Mouse (Mus musculus) brain, embryonic 14.5 days (tissue): Measurements from ENCODE around the gene Crb2. TPM values are rescaled to one million over a fixed set of nuclear protein-coding genes. Genes with fewer than 3 reads are reported as not detected.

ENCODE experiments used
- DNase-seq: peaks from one replicate; pipeline ENCODE4 v3.0.0-alpha.2; 2011; ENCODE audit warnings: low read depth
- CTCF ChIP-seq: fragments of 200-500 bp; IDR thresholded peaks from 2 replicates; pipeline ENCODE4 v1.5.1; 2012; ENCODE audit warnings: inconsistent platforms, mild to moderate bottlenecking, moderate library complexity, borderline replicate concordance; ENCODE audit not compliant: insufficient read depth, insufficient read length; ENCODE audit errors: extremely low read depth
- POLR2A ChIP-seq: fragments of 200-500 bp; IDR thresholded peaks from 2 replicates; pipeline ENCODE4 v1.6.1; 2012; ENCODE audit warnings: mild to moderate bottlenecking, inconsistent platforms, borderline replicate concordance; ENCODE audit not compliant: poor library complexity, insufficient read depth, insufficient read length, severe bottlenecking; ENCODE audit errors: extremely low read depth
- polyA plus RNA-seq: library from polyadenylated mRNA; depleted of rRNA; stranded (reverse); fragments of >200 nt; gene quantifications from 2 replicates; pipeline ENCODE4 v1.2.3, GENCODE M21; 2012; rRNA removed

Gene Crb2
- polyA plus RNA-seq = 9.8 and 11.3 TPM in 2 replicates

DNA sequence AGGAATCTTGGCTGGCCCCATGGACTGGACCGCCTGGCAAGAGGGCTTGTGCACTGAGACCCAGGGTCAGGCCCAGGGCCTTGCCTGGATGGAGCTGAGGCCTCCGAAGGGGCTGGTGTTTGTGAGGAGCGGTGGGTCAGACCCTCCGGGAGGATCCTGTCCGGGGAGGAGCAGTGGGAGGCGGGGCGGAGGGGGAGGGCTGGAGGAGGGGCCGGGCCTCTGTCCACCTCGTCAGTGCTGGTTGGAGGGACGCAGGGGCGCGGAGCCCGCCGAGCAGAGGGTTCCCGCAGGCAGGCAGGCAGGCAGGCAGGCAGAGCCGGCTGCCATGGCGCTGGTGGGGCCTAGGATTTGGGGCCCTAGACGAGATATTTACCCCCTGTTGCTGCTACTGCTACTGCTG, at the start of gene Crb2:
Gene Crb2 (plus strand): TSS at position 234 of the 400 bp plus-strand sequence.
- TF ChIP-seq CTCF (no peak), POLR2A (0 out of 2 replicates have a peak, but pooled peaks have one; percentile 17)
- DNase-seq = peak; percentile 81

DNA sequence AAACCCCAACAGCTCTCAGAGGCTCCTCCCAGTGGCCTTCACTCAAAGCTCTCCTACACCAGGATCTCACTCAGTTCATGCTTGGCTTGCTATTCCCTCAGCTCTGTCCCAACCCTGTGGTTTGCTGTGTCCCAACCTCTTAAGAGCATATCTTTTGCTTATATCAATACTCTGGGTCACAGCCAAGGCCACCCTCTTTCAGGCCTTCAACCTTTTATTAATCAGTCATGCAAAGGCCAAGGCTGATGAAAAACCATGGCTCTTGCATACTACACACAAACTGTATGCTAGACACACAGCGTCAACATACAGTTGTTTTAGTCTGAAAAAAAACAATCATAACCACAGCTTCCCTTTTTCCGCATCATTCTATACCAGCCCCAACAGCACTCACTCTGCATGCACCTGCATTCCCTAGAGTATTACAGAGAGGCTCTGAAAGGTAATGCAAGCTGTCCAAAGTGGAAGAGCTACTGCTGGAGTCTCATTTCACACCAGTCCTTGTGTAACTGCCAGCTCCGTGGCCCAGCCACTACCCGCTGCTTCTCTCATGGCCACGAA, 44.7 kb upstream of the Crb2 start:
- no peak for DNase-seq
- no peak for TF ChIP-seq POLR2A
- TF ChIP-seq CTCF = no peak

- no peak for TF ChIP-seq POLR2A
- TF ChIP-seq CTCF = no peak
- DNase-seq = peak; percentile 67
Measured at GRCm38 (mm10) chr2:37734979-37735806, 40.9 kb upstream of the Crb2 start.

- no peak for TF ChIP-seq POLR2A
- no peak for TF ChIP-seq CTCF
- no peak for DNase-seq
Measured at GRCm38 (mm10) chr2:37735807-37736188, 40.3 kb upstream of the Crb2 start.

GRCm38 (mm10) chr2:37741806-37742554, 34.1 kb upstream of the Crb2 start:
- no peak for TF ChIP-seq POLR2A
- no peak for TF ChIP-seq CTCF
- peak; percentile 67 for DNase-seq

- no peak for DNase-seq
- TF ChIP-seq POLR2A = no peak
- no peak for TF ChIP-seq CTCF
Measured at GRCm38 (mm10) chr2:37744773-37745395, 31.2 kb upstream of the Crb2 start.

DNA sequence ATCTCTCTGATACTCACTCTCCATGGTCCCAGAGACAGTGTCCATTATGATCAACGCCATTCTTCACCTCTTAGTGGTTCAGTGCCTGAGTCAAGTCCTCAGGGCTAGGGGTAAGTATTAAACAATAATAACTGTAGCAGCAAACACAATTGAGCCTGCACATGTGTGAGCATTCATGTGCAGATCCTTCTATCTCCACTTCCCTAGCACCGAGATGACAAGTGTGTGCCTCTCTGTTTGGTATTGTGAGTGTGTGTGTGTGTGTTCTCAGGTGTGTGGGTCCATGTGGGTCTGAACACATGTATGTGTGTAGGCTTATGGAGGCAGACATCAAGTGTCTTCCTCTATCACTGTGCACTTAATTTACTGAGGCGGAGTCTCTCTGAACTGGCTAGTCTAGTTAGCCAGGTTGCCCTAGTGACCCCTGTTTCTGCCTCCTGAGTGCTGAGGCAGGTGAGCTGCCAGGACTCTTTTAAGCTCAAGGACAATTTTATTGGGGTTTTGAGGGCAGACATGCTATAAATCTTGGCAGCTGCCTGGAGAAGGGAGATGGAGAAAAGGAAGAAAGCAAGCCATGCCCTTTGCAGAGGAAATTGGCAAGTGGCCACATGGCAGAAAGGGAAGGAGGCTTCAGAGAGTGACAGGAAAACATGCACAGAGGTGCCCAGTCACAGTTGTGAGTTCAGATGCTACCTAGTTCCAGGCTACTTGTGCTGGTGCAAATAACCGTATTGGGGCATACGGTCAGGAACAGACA, 29.6 kb upstream of the Crb2 start:
- TF ChIP-seq POLR2A (no peak), CTCF (no peak)
- no peak for DNase-seq

GRCm38 (mm10) chr2:37747909-37748308, 28.1 kb upstream of the Crb2 start:
- TF ChIP-seq POLR2A = no peak
- no peak for TF ChIP-seq CTCF
- DNase-seq = peak; percentile 70

GRCm38 (mm10) chr2:37748442-37749066, 27.5 kb upstream of the Crb2 start:
- peak; percentile 69 for DNase-seq
- TF ChIP-seq POLR2A (no peak), CTCF (no peak)

- no peak for TF ChIP-seq CTCF
- no peak for TF ChIP-seq POLR2A
Measured at GRCm38 (mm10) chr2:37749323-37749722, 26.7 kb upstream of the Crb2 start.

GRCm38 (mm10) chr2:37751114-37751513, 24.9 kb upstream of the Crb2 start:
- TF ChIP-seq CTCF = no peak
- TF ChIP-seq POLR2A = no peak
- no peak for DNase-seq

More at GRCm38 (mm10) chr2:37749323-37749722, 26.7 kb upstream of the Crb2 start:
- no peak for DNase-seq
